Mouse (Mus musculus) spleen, postnatal 0 days (tissue): ENCODE data around the gene Ccdc91. TPM values are rescaled to one million over a fixed set of nuclear protein-coding genes. Genes with fewer than 3 reads are reported as not detected.

ENCODE experiments used
- polyA plus RNA-seq: library from polyadenylated mRNA; unstranded; fragments of >200 nt; fragmentation: Nextera tagmentation; extraction: Ambion mirVana; gene quantifications from 2 replicates; pipeline ENCODE4 v1.2.1, GENCODE M21; 2015

Gene Ccdc91
- polyA plus RNA-seq = 4.6 and 5.6 TPM in 2 replicates

DNA sequence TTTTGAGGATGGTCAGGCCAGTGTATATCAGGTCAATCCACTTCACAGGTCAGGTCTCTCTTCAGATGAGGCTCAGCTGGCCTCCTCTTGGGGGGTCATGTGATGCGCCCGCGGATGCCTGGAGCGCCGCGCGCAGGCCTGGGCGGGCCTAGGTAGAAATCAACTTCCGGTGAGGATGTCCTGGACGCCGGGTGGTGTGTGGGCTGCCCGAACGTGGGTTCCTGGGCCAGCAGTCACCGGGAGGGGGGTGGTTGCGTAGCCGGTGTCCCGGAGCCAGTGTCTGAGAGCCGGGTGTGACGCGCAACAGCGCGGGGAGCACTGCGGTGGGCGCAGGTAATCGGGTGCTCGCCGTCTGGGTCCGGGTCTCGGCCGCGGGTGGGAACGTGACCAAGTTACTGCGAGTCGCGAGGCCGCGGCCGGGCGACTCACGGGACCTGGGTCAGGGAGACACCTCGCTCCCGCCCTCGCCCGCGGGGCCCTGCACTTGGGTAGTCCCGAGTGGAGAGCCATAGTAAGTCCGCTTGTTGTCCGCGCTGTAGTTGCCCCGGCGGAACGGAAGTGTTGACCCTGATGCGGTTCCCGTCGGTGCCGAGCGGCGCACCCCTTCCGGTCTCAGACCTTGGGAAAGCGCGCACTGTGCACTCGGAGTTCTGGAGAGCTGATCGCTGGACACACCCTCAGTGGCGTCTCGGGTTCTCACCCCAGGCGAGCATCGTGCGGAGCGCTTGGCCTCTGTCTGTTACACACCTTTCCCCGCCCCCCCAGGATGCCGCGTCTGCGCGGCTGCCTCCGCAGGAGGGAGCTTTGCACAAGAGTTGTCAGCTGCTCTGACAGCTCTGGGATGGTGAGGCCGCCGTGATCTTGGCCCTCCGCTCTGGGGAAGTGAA, at the start of gene Ccdc91:
Ccdc91 (plus strand) TSS at position 102 of the 887 bp plus-strand sequence.

Other genes with a start within 250 kb of the Ccdc91 start
- 0.25 and 0.31 TPM in 2 replicates for gene Pthlh, start 211.6 kb upstream of the Ccdc91 start, polyA plus RNA-seq